Mouse (Mus musculus) heart, embryonic 12.5 days (tissue): ENCODE measurements around the gene Clcnka. TPM values are rescaled to one million over a fixed set of nuclear protein-coding genes. Genes with fewer than 3 reads are reported as not detected.
A peak's percentile ranks its signal among the peaks of the same experiment; 100 is the strongest.

Experiments
- ATAC-seq: fragments of 200-750 bp; cut with Nextera tagmentation; 2 replicates; pipeline ENCODE4 v1.8.0; 2017; ENCODE audit warnings: moderate TSS enrichment, moderate library complexity; ENCODE audit not compliant: insufficient number of reproducible peaks, low FRiP score
- H3K27ac ChIP-seq: fragments of 300-500 bp; sonication (generic); 2 replicates; pipeline ENCODE4 v1.5.1; 2016; ENCODE audit warnings: mild to moderate bottlenecking, moderate library complexity; ENCODE audit not compliant: poor library complexity, severe bottlenecking
- H3K27me3 ChIP-seq: fragments of 300-500 bp; sonication (generic); replicated peaks from 2 replicates; pipeline ENCODE4 v1.6.1; 2016; ENCODE audit warnings: mild to moderate bottlenecking, moderate library complexity
- H3K36me3 ChIP-seq: fragments of 300-500 bp; sonication (generic); 2 replicates; pipeline ENCODE4 v1.6.1; 2016; ENCODE audit warnings: mild to moderate bottlenecking, moderate library complexity
- H3K4me1 ChIP-seq: fragments of 300-500 bp; sonication (generic); replicated peaks from 2 replicates; pipeline ENCODE4 v1.6.1; 2016; ENCODE audit warnings: mild to moderate bottlenecking
- H3K4me2 ChIP-seq: fragments of 300-500 bp; sonication (generic); 2 replicates; pipeline ENCODE4 v1.6.1; 2016; ENCODE audit warnings: mild to moderate bottlenecking, moderate library complexity
- H3K4me3 ChIP-seq: fragments of 300-500 bp; sonication (generic); 2 replicates; pipeline ENCODE4 v1.5.1; 2016; ENCODE audit warnings: mild to moderate bottlenecking
- H3K9ac ChIP-seq: fragments of 300-500 bp; sonication (generic); 2 replicates; pipeline ENCODE4 v1.6.1; 2016; ENCODE audit warnings: mild to moderate bottlenecking, moderate library complexity
- H3K9me3 ChIP-seq: fragments of 300-500 bp; sonication (generic); replicated peaks from 2 replicates; pipeline ENCODE4 v1.6.1; 2016; ENCODE audit warnings: mild to moderate bottlenecking, moderate library complexity
- WGBS: fragments of 180-500 bp; shearing (Covaris S2); methylation state at CpG from one replicate; pipeline ENCODE4 v1.1.7; 2016; 5-methylcytosine and 5-hydroxymethylcytosine counted together
- polyA plus RNA-seq: library from polyadenylated mRNA; unstranded; fragments of >200 nt; fragmentation: Nextera tagmentation; extraction: Ambion mirVana; gene quantifications from 2 replicates; pipeline ENCODE4 v1.2.1, GENCODE M21; 2016

The Clcnka gene
- polyA plus RNA-seq, result 0.06 and 0.15 TPM in 2 replicates

GRCm38 (mm10) chr4:141398545-141398944, at the start of gene Clcnka:
Gene Clcnka, minus strand, starts transcription at chr4:141398724.
- no peak within 1 kb of the TSS; the same call in 1 of the 2 replicates for H3K9ac ChIP-seq
- no peaks in the 10 kb centered on the region for H3K9me3 ChIP-seq
- no peaks in the 10 kb centered on the region for H3K36me3 ChIP-seq
- H3K27me3 ChIP-seq, result peaks cover 42% of the 10 kb centered on the region
- no peak within 1 kb of the TSS for H3K4me3 ChIP-seq
- ATAC-seq, result no peak
- no peak within 1 kb of the TSS for H3K27ac ChIP-seq
- H3K4me2 ChIP-seq, result no peak within 1 kb of the TSS
- peaks cover 8% of the 10 kb centered on the region for H3K4me1 ChIP-seq
- 51% methylated on average over 12 of the region's 12 CpGs for WGBS

- no peak overlapping the region for H3K4me2 ChIP-seq
- no peak for ATAC-seq
Measured at GRCm38 (mm10) chr4:141446211-141446610, 47.7 kb upstream of the Clcnka start.

GRCm38 (mm10) chr4:141445328-141445720, 46.8 kb upstream of the Clcnka start:
- Histone ChIP-seq H3K27me3 (no peaks in the 10 kb centered on the region), H3K4me2 (peak overlapping the region; percentile 93), H3K36me3 (peaks cover 34% of the 10 kb centered on the region), H3K9me3 (no peaks in the 10 kb centered on the region), H3K9ac (peak overlapping the region; percentile 98), H3K4me1 (peaks cover 24% of the 10 kb centered on the region), H3K4me3 (peak overlapping the region; percentile 100), H3K27ac (no peak overlapping the region)
- 15% methylated on average over 14 of the region's 14 CpGs for WGBS
- ATAC-seq, result no peak

More at GRCm38 (mm10) chr4:141446211-141446610, 47.7 kb upstream of the Clcnka start:
- no peaks in the 10 kb centered on the region for H3K27me3 ChIP-seq
- H3K9me3 ChIP-seq, result no peaks in the 10 kb centered on the region
- no peak overlapping the region for H3K4me3 ChIP-seq
- no peak overlapping the region for H3K27ac ChIP-seq
- WGBS, result 68% methylated on average over 7 of the region's 7 CpGs
- H3K4me1 ChIP-seq, result peaks cover 26% of the 10 kb centered on the region
- H3K9ac ChIP-seq, result no peak overlapping the region; the same call in 1 of the 2 replicates
- peaks cover 35% of the 10 kb centered on the region for H3K36me3 ChIP-seq

GRCm38 (mm10) chr4:141444451-141445327, 46.2 kb upstream of the Clcnka start, which contains the start of gene Zbtb17:
Gene Zbtb17, plus strand, starts transcription at chr4:141444654.
- Histone ChIP-seq H3K4me1 (peaks cover 24% of the 10 kb centered on the region), H3K27me3 (no peaks in the 10 kb centered on the region), H3K36me3 (peaks cover 28% of the 10 kb centered on the region), H3K9ac (peak within 1 kb of the TSS; percentile 98), H3K27ac (peak within 1 kb of the TSS; percentile 67), H3K4me2 (peak within 1 kb of the TSS; percentile 93), H3K4me3 (peak within 1 kb of the TSS; percentile 100), H3K9me3 (no peaks in the 10 kb centered on the region)
- peak; percentile 92 for ATAC-seq
- under 1% methylated on average over 91 of the region's 102 CpGs for WGBS

GRCm38 (mm10) chr4:141443641-141444429, 45.3 kb upstream of the Clcnka start:
- Histone ChIP-seq H3K27me3 (no peaks in the 10 kb centered on the region), H3K9me3 (no peaks in the 10 kb centered on the region), H3K36me3 (peaks cover 20% of the 10 kb centered on the region), H3K4me2 (peak overlapping the region; percentile 93), H3K9ac (peak overlapping the region; percentile 98), H3K4me1 (peaks cover 24% of the 10 kb centered on the region), H3K27ac (no peak overlapping the region), H3K4me3 (peak overlapping the region; percentile 100)
- ATAC-seq, result 0 out of 2 replicates have a peak, but pooled peaks have one; percentile 9
- 40% methylated on average over 11 of the region's 11 CpGs for WGBS

GRCm38 (mm10) chr4:141440877-141441276, 42.4 kb upstream of the Clcnka start:
- no peaks in the 10 kb centered on the region for H3K27me3 ChIP-seq
- no peak overlapping the region for H3K27ac ChIP-seq
- no peak for ATAC-seq
- peaks cover 20% of the 10 kb centered on the region for H3K4me1 ChIP-seq
- H3K4me3 ChIP-seq, result no peak overlapping the region
- no peak overlapping the region for H3K9ac ChIP-seq
- no peaks in the 10 kb centered on the region for H3K9me3 ChIP-seq
- no peaks in the 10 kb centered on the region for H3K36me3 ChIP-seq
- H3K4me2 ChIP-seq, result no peak overlapping the region

- no peaks in the 10 kb centered on the region for H3K36me3 ChIP-seq
- 76% methylated on average over 12 of the region's 12 CpGs for WGBS
- no peak overlapping the region for H3K4me2 ChIP-seq
- ATAC-seq, result no peak
- H3K4me1 ChIP-seq, result peaks cover 10% of the 10 kb centered on the region; the same call in 1 of the 2 replicates
- H3K9me3 ChIP-seq, result no peaks in the 10 kb centered on the region
- H3K27ac ChIP-seq, result no peak overlapping the region
- H3K9ac ChIP-seq, result no peak overlapping the region
- no peaks in the 10 kb centered on the region for H3K27me3 ChIP-seq
- no peak overlapping the region for H3K4me3 ChIP-seq
Measured at GRCm38 (mm10) chr4:141439083-141439803, 40.7 kb upstream of the Clcnka start.

GRCm38 (mm10) chr4:141435974-141436373, 37.5 kb upstream of the Clcnka start, which contains the start of gene Srarp:
Gene Srarp, minus strand, starts transcription at chr4:141436105.
- ATAC-seq, result no peak
- Histone ChIP-seq H3K9me3 (no peaks in the 10 kb centered on the region), H3K4me3 (no peak within 1 kb of the TSS), H3K4me1 (no peaks in the 10 kb centered on the region), H3K36me3 (no peaks in the 10 kb centered on the region), H3K27me3 (no peaks in the 10 kb centered on the region), H3K9ac (no peak within 1 kb of the TSS), H3K4me2 (no peak within 1 kb of the TSS), H3K27ac (no peak within 1 kb of the TSS)
- 89% methylated on average over 1 of the region's 1 CpGs for WGBS

- Histone ChIP-seq H3K9me3 (no peaks in the 10 kb centered on the region), H3K27me3 (no peaks in the 10 kb centered on the region), H3K4me1 (no peaks in the 10 kb centered on the region), H3K27ac (no peak overlapping the region), H3K4me2 (no peak overlapping the region), H3K9ac (no peak overlapping the region), H3K36me3 (no peaks in the 10 kb centered on the region), H3K4me3 (no peak overlapping the region)
- 82% methylated on average over 18 of the region's 18 CpGs for WGBS
- ATAC-seq, result no peak
Measured at GRCm38 (mm10) chr4:141433191-141433590, 34.7 kb upstream of the Clcnka start.

GRCm38 (mm10) chr4:141432666-141433065, 34.1 kb upstream of the Clcnka start:
- no peaks in the 10 kb centered on the region for H3K4me1 ChIP-seq
- H3K27ac ChIP-seq, result no peak overlapping the region
- no peak overlapping the region for H3K4me2 ChIP-seq
- no peaks in the 10 kb centered on the region for H3K36me3 ChIP-seq
- H3K9ac ChIP-seq, result no peak overlapping the region
- no peak overlapping the region for H3K4me3 ChIP-seq
- no peak for ATAC-seq
- 59% methylated on average over 14 of the region's 14 CpGs for WGBS
- no peaks in the 10 kb centered on the region for H3K9me3 ChIP-seq
- H3K27me3 ChIP-seq, result no peaks in the 10 kb centered on the region
